Mouse (Mus musculus): Measurements from ENCODE around the gene Tspyl3. TPM values are rescaled to one million over a fixed set of nuclear protein-coding genes. Genes with fewer than 3 reads are reported as not detected.

The Tspyl3 gene
- polyA plus RNA-seq, 1 experiment from 2014 or later, result 16.0 TPM

DNA sequence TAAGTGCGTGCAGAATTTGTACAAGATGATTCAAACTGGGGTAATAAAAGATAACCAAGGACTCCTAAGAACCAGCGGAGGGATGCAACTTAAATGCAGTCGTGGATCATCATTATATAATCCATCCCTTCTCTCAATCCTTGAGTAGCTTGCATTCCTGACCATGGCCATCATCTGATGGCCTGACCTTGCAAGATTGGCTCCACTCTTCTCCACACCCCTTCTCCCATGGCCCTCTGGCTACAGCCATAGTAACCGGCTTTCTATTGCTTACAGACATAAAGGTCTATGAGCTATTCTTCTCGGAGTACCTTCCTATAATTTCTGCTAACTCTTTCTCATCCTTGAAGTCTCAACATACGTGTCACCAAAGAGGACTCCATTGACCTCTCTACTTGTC is 16.9 kb upstream of the Tspyl3 start:
- Histone ChIP-seq H3K9ac (0 out of 2 replicates have a peak overlapping the region, but pooled peaks have one; percentile 99), H3K27me3 (no peaks in the 10 kb centered on the region), H3K36me3 (peaks cover 17% of the 10 kb centered on the region; the same call in 1 of the 2 replicates), H3K4me3 (replicated peaks) (peak overlapping the region; percentile 91), H3K4me2 (replicated peaks) (peak overlapping the region; percentile 77), H3K27ac (replicated peaks) (peak overlapping the region; percentile 95), H3K4me1 (peaks cover 36% of the 10 kb centered on the region), H3K9me3 (replicated peaks) (no peaks in the 10 kb centered on the region)
- 49% methylated on average over 6 of the region's 6 CpGs for WGBS
- no peak for ATAC-seq (ENCODE audit: insufficient number of reproducible peaks, low FRiP score, low TSS enrichment, low read depth)

DNA sequence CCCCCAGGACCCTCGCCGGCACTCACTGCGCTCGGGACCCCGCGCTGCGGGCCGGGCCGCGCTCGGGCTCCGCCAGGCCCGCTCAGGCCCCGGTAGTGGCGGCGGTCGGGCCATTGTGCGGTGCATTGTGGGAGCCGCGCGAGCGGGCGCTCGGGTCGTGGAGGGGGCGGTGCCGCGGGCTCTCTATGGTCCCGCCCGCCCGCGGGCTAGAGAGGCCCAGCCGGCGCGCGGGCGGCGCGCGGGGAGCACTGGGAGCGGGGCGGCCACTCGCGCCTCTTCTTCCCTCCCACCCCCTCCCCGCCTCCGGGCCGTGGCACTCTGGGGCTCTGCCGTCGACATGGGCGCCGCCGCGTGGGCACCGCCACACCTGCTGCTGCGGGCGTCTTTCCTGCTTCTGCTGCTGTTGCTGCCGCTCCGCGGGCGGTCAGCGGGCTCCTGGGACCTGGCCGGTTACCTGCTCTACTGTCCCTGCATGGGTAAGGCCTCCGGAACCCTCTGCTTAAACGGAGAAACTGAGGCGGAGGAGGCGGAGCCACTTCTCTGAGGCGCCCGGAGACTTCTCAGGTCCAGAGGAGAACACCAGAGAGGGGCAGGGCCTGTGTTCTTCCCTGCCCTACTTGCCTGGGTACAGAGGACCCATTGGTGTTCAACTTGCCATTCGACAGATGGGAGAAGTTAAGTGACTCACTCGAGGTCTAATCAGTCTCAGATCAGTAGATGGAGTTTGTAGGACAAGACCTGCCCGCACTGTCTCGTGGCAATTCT is 16.2 kb upstream of the Tspyl3 start, which contains the start of the genes Plagl2 and Pofut1:
Plagl2 (minus strand) TSS at position 177 of the 765 bp plus-strand sequence.
Pofut1 (plus strand) TSS at position 284 of the 765 bp plus-strand sequence.
- H3K27ac ChIP-seq (replicated peaks), result peak within 1 kb of the TSS; percentile 95
- H3K4me1 ChIP-seq, result peaks cover 38% of the 10 kb centered on the region
- H3K4me2 ChIP-seq (replicated peaks), result peak within 1 kb of the TSS; percentile 77
- H3K9ac ChIP-seq, result peak within 1 kb of the TSS; percentile 99
- no peaks in the 10 kb centered on the region for H3K27me3 ChIP-seq
- WGBS, result 0% methylated on average over 48 of the region's 72 CpGs
- peak within 1 kb of the TSS; percentile 91 for H3K4me3 ChIP-seq (replicated peaks)
- peak; percentile 95 for ATAC-seq (ENCODE audit: insufficient number of reproducible peaks, low FRiP score, low TSS enrichment, low read depth)
- no peaks in the 10 kb centered on the region for H3K9me3 ChIP-seq (replicated peaks)
- H3K36me3 ChIP-seq, result peaks cover 14% of the 10 kb centered on the region; the same call in 1 of the 2 replicates

- Histone ChIP-seq H3K4me1 (peaks cover 38% of the 10 kb centered on the region), H3K4me2 (replicated peaks) (peak overlapping the region; percentile 77), H3K27me3 (no peaks in the 10 kb centered on the region), H3K36me3 (peaks cover 17% of the 10 kb centered on the region), H3K9me3 (replicated peaks) (no peaks in the 10 kb centered on the region), H3K27ac (replicated peaks) (peak overlapping the region; percentile 95), H3K4me3 (replicated peaks) (peak overlapping the region; percentile 91), H3K9ac (peak overlapping the region; percentile 99)
- ATAC-seq (ENCODE audit: insufficient number of reproducible peaks, low FRiP score, low TSS enrichment, low read depth), result peak; percentile 16; the same call in 1 of the 2 replicates
- under 1% methylated on average over 27 of the region's 33 CpGs for WGBS
These were observed 15.5 kb upstream of the Tspyl3 start for GRCm38 (mm10) chr2:153240701-153241235.

DNA sequence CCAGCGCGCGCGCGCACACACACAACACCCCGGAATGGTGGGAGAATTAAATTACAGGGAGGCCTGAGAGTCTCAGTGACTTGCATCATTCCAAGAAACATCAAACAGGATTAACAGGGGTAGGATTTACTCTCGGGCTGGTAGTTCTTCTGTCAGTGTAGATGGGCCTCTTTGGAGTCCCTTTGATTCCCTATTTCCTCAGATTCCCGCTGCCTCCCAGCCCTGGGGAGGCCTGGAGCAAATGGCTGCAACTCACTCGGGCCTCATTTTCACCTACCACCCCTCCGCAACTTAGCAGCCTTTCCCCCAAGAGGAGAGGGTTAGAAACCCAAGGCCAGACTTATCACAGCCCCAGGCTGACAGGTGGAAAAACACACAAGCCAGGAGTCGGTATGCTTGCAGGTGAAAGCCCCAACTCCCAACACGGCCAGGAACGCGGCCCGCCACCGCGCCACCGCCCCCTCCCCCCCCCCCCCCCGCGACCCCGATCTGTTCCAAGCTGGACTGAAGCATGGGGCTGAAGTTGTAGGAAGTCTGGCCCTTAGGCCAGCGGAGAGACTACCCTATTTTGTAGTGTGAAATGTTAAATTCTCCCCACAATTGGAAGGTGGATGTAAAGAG is 14.7 kb upstream of the Tspyl3 start:
- Histone ChIP-seq H3K9ac (peak overlapping the region; percentile 99), H3K4me2 (replicated peaks) (peak overlapping the region; percentile 77), H3K36me3 (peaks cover 17% of the 10 kb centered on the region), H3K27ac (replicated peaks) (peak overlapping the region; percentile 95), H3K27me3 (no peaks in the 10 kb centered on the region), H3K4me3 (replicated peaks) (peak overlapping the region; percentile 91), H3K4me1 (peaks cover 38% of the 10 kb centered on the region), H3K9me3 (replicated peaks) (no peaks in the 10 kb centered on the region)
- WGBS, result 4% methylated on average over 20 of the region's 22 CpGs
- no peak for ATAC-seq (ENCODE audit: insufficient number of reproducible peaks, low FRiP score, low TSS enrichment, low read depth)

DNA sequence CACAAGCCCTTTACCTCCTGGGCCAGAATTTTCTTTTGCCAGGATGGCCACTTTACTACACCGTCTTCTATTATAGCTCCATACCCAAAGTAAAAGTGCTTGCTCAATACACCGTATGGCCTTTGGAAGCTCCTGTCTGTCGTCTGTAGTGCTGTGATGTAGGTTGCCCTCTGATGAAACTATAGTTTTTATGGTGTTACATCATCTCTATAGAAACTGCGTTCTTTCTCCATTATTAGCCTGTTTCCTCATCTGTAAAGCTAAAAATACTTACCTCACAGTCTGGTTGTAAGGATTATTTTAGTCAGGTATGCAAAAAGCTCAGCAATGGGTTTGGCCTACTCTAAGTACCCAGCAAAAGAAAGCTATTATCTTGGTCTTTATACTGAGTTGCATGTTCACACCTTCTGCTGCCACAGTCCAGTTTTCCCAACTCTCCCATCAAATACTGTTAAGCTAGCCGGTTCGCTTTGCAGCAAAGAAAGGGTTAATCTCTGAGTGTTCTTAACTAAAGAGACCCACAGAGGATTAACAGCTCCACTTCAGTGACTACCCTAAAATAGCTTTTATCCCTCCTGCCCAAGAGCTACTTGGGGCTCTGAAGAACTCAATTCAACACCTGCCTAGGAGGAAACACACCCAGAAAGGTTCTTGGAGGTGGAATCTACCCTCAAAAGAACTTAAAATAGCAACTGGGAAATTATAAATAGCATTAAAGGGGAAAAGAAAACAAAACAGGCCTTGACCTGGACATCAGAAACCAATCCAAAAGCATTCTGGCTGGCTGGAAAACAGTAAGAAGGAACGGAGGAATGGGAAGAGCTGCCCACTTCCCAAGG is 14.0 kb upstream of the Tspyl3 start:
- H3K4me2 ChIP-seq (replicated peaks), result peak overlapping the region; percentile 77
- H3K4me1 ChIP-seq, result peaks cover 38% of the 10 kb centered on the region
- peak overlapping the region; percentile 95 for H3K27ac ChIP-seq (replicated peaks)
- no peak for ATAC-seq (ENCODE audit: insufficient number of reproducible peaks, low FRiP score, low TSS enrichment, low read depth)
- H3K4me3 ChIP-seq (replicated peaks), result peak overlapping the region; percentile 91
- 58% methylated on average over 7 of the region's 7 CpGs for WGBS
- H3K9me3 ChIP-seq (replicated peaks), result no peaks in the 10 kb centered on the region
- H3K36me3 ChIP-seq, result peaks cover 22% of the 10 kb centered on the region
- no peaks in the 10 kb centered on the region for H3K27me3 ChIP-seq
- H3K9ac ChIP-seq, result peak overlapping the region; percentile 99; the same call in 1 of the 2 replicates

DNA sequence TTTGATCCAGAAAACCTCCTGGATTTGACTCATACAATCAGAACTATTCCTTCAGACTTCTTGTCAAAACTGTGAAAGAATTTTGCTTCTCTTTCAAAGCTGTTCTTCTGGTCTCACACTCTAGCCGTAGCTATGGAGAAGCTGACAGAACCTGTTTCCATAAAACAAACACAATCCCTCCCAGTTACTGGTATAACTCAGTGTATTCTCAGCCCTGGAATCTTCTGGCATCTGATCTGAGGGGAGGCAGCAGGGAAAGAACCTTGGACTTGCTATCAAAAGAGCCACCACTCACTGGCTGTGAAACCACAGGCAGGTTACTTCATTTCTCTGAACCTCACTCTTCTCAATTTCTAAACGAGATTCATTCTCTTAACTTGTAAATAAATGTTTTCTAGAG is 13.2 kb upstream of the Tspyl3 start:
- no peak overlapping the region for H3K9ac ChIP-seq
- H3K4me2 ChIP-seq (replicated peaks), result peak overlapping the region; percentile 77
- ATAC-seq (ENCODE audit: insufficient number of reproducible peaks, low FRiP score, low TSS enrichment, low read depth), result no peak
- 61% methylated on average over 2 of the region's 2 CpGs for WGBS
- H3K36me3 ChIP-seq, result peaks cover 29% of the 10 kb centered on the region
- no peaks in the 10 kb centered on the region for H3K9me3 ChIP-seq (replicated peaks)
- H3K27ac ChIP-seq (replicated peaks), result peak overlapping the region; percentile 95
- 0 out of 2 replicates have a peak overlapping the region, but pooled peaks have one; percentile 2 for H3K4me3 ChIP-seq (replicated peaks)
- H3K27me3 ChIP-seq, result no peaks in the 10 kb centered on the region
- peaks cover 38% of the 10 kb centered on the region for H3K4me1 ChIP-seq

DNA sequence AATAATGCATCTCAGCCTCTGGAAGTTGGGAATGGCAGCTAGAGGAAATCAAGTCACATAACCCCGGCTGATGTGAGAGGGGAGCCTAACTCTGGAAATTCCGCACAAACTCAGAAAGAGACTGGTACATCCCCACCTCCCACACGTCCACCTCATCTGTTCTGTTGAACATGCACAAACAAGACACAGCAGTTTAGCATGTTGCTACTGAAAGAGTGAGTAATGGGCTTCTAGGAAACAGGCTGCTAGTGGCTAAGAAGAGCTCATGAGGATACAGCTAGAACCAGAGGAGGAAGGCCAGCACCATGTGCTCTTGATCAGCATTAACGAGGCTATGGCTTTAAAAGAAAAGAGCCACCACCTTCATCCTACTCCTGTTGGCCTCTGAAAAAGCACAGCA is 12.7 kb upstream of the Tspyl3 start:
- 0 out of 2 replicates have a peak overlapping the region, but pooled peaks have one; percentile 2 for H3K4me3 ChIP-seq (replicated peaks)
- peak overlapping the region; percentile 76 for H3K27ac ChIP-seq (replicated peaks)
- H3K9ac ChIP-seq, result no peak overlapping the region
- WGBS, result 62% methylated on average over 4 of the region's 4 CpGs
- ATAC-seq (ENCODE audit: insufficient number of reproducible peaks, low FRiP score, low TSS enrichment, low read depth), result no peak
- H3K4me1 ChIP-seq, result peaks cover 38% of the 10 kb centered on the region
- peak overlapping the region; percentile 77; the same call in 1 of the 2 replicates for H3K4me2 ChIP-seq (replicated peaks)
- H3K27me3 ChIP-seq, result no peaks in the 10 kb centered on the region
- H3K36me3 ChIP-seq, result peaks cover 30% of the 10 kb centered on the region
- no peaks in the 10 kb centered on the region for H3K9me3 ChIP-seq (replicated peaks)

GRCm38 (mm10) chr2:153237193-153237592 is 12.0 kb upstream of the Tspyl3 start:
- no peak for ATAC-seq (ENCODE audit: insufficient number of reproducible peaks, low FRiP score, low TSS enrichment, low read depth)
- no peak overlapping the region for H3K4me2 ChIP-seq (replicated peaks)
- WGBS, result 65% methylated on average over 4 of the region's 4 CpGs
- no peak overlapping the region for H3K9ac ChIP-seq
- H3K27me3 ChIP-seq, result no peaks in the 10 kb centered on the region
- H3K4me3 ChIP-seq (replicated peaks), result no peak overlapping the region
- peaks cover 33% of the 10 kb centered on the region for H3K4me1 ChIP-seq
- no peaks in the 10 kb centered on the region for H3K9me3 ChIP-seq (replicated peaks)
- peaks cover 34% of the 10 kb centered on the region for H3K36me3 ChIP-seq
- H3K27ac ChIP-seq (replicated peaks), result 0 out of 2 replicates have a peak overlapping the region, but pooled peaks have one; percentile 76

- peaks cover 15% of the 10 kb centered on the region for H3K4me1 ChIP-seq
- H3K9me3 ChIP-seq (replicated peaks), result no peaks in the 10 kb centered on the region
- H3K4me2 ChIP-seq (replicated peaks), result no peak overlapping the region
- H3K27ac ChIP-seq (replicated peaks), result no peak overlapping the region
- H3K27me3 ChIP-seq, result no peaks in the 10 kb centered on the region
- WGBS, result 81% methylated on average over 5 of the region's 5 CpGs
- H3K4me3 ChIP-seq (replicated peaks), result no peak overlapping the region
- H3K36me3 ChIP-seq, result peaks cover 49% of the 10 kb centered on the region
- no peak for ATAC-seq (ENCODE audit: insufficient number of reproducible peaks, low FRiP score, low TSS enrichment, low read depth)
- no peak overlapping the region for H3K9ac ChIP-seq
These were observed 3.3 kb upstream of the Tspyl3 start for GRCm38 (mm10) chr2:153228523-153228922.

GRCm38 (mm10) chr2:153227959-153228358 is 2.7 kb upstream of the Tspyl3 start:
- no peak overlapping the region for H3K27ac ChIP-seq (replicated peaks)
- no peak overlapping the region for H3K4me2 ChIP-seq (replicated peaks)
- H3K4me1 ChIP-seq, result peaks cover 15% of the 10 kb centered on the region
- peaks cover 47% of the 10 kb centered on the region for H3K36me3 ChIP-seq
- H3K4me3 ChIP-seq (replicated peaks), result no peak overlapping the region
- WGBS, result 93% methylated on average over 4 of the region's 4 CpGs
- no peak for ATAC-seq (ENCODE audit: insufficient number of reproducible peaks, low FRiP score, low TSS enrichment, low read depth)
- H3K9ac ChIP-seq, result no peak overlapping the region
- H3K9me3 ChIP-seq (replicated peaks), result no peaks in the 10 kb centered on the region
- no peaks in the 10 kb centered on the region for H3K27me3 ChIP-seq
